Mouse (Mus musculus): ENCODE results near the gene 6430548M08Rik. TPM values are rescaled to one million over a fixed set of nuclear protein-coding genes. Genes with fewer than 3 reads are reported as not detected.

6430548M08Rik gene
- polyA plus RNA-seq, 1 experiment = 8.4 TPM

GRCm38 (mm10) chr8:120167821-120168220, 53.9 kb downstream of the 6430548M08Rik start:
- TF ChIP-seq POLR2A (IDR thresholded peaks at IDR 0.05; ENCODE audit: low read depth, low read length) (no peak), CTCF (conservative IDR thresholded peaks at IDR 0.05; ENCODE audit: insufficient read depth, insufficient read length, low read depth, low read length) (no peak)
- WGBS = 36% methylated on average over 5 of the region's 5 CpGs
- Histone ChIP-seq H3K4me3 (ENCODE audit: insufficient read depth, low read depth, low read length) (no peak overlapping the region), H3K27ac (ENCODE audit: insufficient read depth, low read depth, low read length) (no peak overlapping the region), H3K36me3 (ENCODE audit: control insufficient read depth, insufficient read depth, low read length) (no peaks in the 10 kb centered on the region), H3K4me1 (ENCODE audit: control insufficient read depth, insufficient read depth, low read length) (no peaks in the 10 kb centered on the region), H3K27me3 (replicated peaks; ENCODE audit: control insufficient read depth, insufficient read depth, low read length) (no peaks in the 10 kb centered on the region)
- no peak for DNase-seq

DNA sequence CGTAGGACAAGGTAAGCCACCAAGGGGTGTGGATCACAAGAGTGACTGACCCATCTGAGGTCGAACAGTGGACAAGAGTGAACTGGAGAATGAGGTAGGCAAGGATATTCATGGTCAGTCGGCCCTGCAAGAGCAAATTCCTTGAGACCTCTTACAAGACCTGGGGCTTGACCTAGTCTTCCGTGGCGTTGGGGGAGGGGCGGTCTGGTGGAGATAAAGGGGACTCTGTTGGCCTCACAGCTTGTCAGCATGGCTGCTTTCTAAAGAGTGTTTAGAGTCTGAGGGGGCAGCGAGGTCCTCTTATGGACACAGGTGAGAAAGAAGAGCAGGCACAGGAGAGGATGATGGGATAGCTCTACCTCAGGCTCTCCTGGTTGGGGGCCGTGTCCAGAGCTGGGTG, 55.2 kb downstream of the 6430548M08Rik start:
- H3K4me1 ChIP-seq (ENCODE audit: control insufficient read depth, insufficient read depth, low read length) = no peaks in the 10 kb centered on the region
- no peaks in the 10 kb centered on the region for H3K36me3 ChIP-seq (ENCODE audit: control insufficient read depth, insufficient read depth, low read length)
- no peak for DNase-seq
- TF ChIP-seq CTCF (conservative IDR thresholded peaks at IDR 0.05; ENCODE audit: insufficient read depth, insufficient read length, low read depth, low read length) = no peak
- TF ChIP-seq POLR2A (IDR thresholded peaks at IDR 0.05; ENCODE audit: low read depth, low read length) = no peak
- WGBS = 56% methylated on average over 8 of the region's 8 CpGs
- no peak overlapping the region for H3K4me3 ChIP-seq (ENCODE audit: insufficient read depth, low read depth, low read length)
- no peak overlapping the region for H3K27ac ChIP-seq (ENCODE audit: insufficient read depth, low read depth, low read length)
- no peaks in the 10 kb centered on the region for H3K27me3 ChIP-seq (replicated peaks; ENCODE audit: control insufficient read depth, insufficient read depth, low read length)

DNA sequence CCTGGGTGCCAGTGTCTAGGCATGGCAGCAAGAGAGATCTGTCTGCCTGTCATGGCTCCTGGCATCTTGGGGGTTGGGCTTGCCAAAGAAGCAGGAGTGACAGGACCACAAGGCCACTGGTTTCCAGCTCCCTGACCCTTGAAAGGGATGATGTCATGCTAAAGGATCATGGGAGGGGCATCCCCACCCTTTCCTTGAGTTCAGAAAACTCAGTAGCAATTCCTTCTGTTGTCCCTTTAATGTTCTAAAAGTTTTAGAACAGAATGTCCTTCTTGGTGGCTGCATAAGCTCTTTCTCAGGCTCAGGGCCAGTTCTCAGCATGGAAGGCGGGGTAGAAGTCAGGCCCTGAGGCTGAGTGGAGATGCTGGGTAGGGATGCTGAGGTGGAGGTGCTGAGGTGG, 59.2 kb downstream of the 6430548M08Rik start:
- Histone ChIP-seq H3K4me1 (ENCODE audit: control insufficient read depth, insufficient read depth, low read length) (no peaks in the 10 kb centered on the region), H3K27ac (ENCODE audit: insufficient read depth, low read depth, low read length) (no peak overlapping the region), H3K4me3 (ENCODE audit: insufficient read depth, low read depth, low read length) (no peak overlapping the region), H3K27me3 (replicated peaks; ENCODE audit: control insufficient read depth, insufficient read depth, low read length) (no peaks in the 10 kb centered on the region; the same call in 1 of the 2 replicates), H3K36me3 (ENCODE audit: control insufficient read depth, insufficient read depth, low read length) (no peaks in the 10 kb centered on the region)
- WGBS = 88% methylated on average over 1 of the region's 1 CpGs
- DNase-seq = no peak
- TF ChIP-seq POLR2A (IDR thresholded peaks at IDR 0.05; ENCODE audit: low read depth, low read length) (no peak), CTCF (conservative IDR thresholded peaks at IDR 0.05; ENCODE audit: insufficient read depth, insufficient read length, low read depth, low read length) (no peak)

GRCm38 (mm10) chr8:120174606-120175005, 60.7 kb downstream of the 6430548M08Rik start:
- no peaks in the 10 kb centered on the region for H3K36me3 ChIP-seq (ENCODE audit: control insufficient read depth, insufficient read depth, low read length)
- no peaks in the 10 kb centered on the region; the same call in 1 of the 2 replicates for H3K27me3 ChIP-seq (replicated peaks; ENCODE audit: control insufficient read depth, insufficient read depth, low read length)
- WGBS = 58% methylated on average over 18 of the region's 18 CpGs
- DNase-seq = no peak
- H3K4me3 ChIP-seq (ENCODE audit: insufficient read depth, low read depth, low read length) = no peak overlapping the region
- H3K27ac ChIP-seq (ENCODE audit: insufficient read depth, low read depth, low read length) = no peak overlapping the region
- TF ChIP-seq POLR2A (IDR thresholded peaks at IDR 0.05; ENCODE audit: low read depth, low read length) (no peak), CTCF (conservative IDR thresholded peaks at IDR 0.05; ENCODE audit: insufficient read depth, insufficient read length, low read depth, low read length) (no peak)
- no peaks in the 10 kb centered on the region for H3K4me1 ChIP-seq (ENCODE audit: control insufficient read depth, insufficient read depth, low read length)

- TF ChIP-seq CTCF (conservative IDR thresholded peaks at IDR 0.05; ENCODE audit: insufficient read depth, insufficient read length, low read depth, low read length) = no peak
- TF ChIP-seq POLR2A (IDR thresholded peaks at IDR 0.05; ENCODE audit: low read depth, low read length) = no peak
- Histone ChIP-seq H3K4me1 (ENCODE audit: control insufficient read depth, insufficient read depth, low read length) (no peaks in the 10 kb centered on the region), H3K36me3 (ENCODE audit: control insufficient read depth, insufficient read depth, low read length) (no peaks in the 10 kb centered on the region), H3K27me3 (replicated peaks; ENCODE audit: control insufficient read depth, insufficient read depth, low read length) (no peaks in the 10 kb centered on the region; the same call in 1 of the 2 replicates), H3K4me3 (ENCODE audit: insufficient read depth, low read depth, low read length) (no peak overlapping the region), H3K27ac (ENCODE audit: insufficient read depth, low read depth, low read length) (no peak overlapping the region)
- DNase-seq = no peak
- WGBS = 69% methylated on average over 4 of the region's 4 CpGs
Observed at GRCm38 (mm10) chr8:120176605-120177004, 62.7 kb downstream of the 6430548M08Rik start.

GRCm38 (mm10) chr8:120177318-120178123, 63.6 kb downstream of the 6430548M08Rik start, which contains the start of gene Fam92b:
Gene Fam92b, minus strand, starts transcription at chr8:120177466.
- Histone ChIP-seq H3K4me1 (ENCODE audit: control insufficient read depth, insufficient read depth, low read length) (no peaks in the 10 kb centered on the region), H3K27ac (ENCODE audit: insufficient read depth, low read depth, low read length) (no peak within 1 kb of the TSS), H3K4me3 (ENCODE audit: insufficient read depth, low read depth, low read length) (no peak within 1 kb of the TSS), H3K36me3 (ENCODE audit: control insufficient read depth, insufficient read depth, low read length) (no peaks in the 10 kb centered on the region), H3K27me3 (replicated peaks; ENCODE audit: control insufficient read depth, insufficient read depth, low read length) (no peaks in the 10 kb centered on the region; the same call in 1 of the 2 replicates)
- DNase-seq = no peak
- 10% methylated on average over 26 of the region's 26 CpGs for WGBS
- no peak for TF ChIP-seq POLR2A (IDR thresholded peaks at IDR 0.05; ENCODE audit: low read depth, low read length)
- TF ChIP-seq CTCF (conservative IDR thresholded peaks at IDR 0.05; ENCODE audit: insufficient read depth, insufficient read length, low read depth, low read length) = no peak

GRCm38 (mm10) chr8:120178124-120178514, 64.2 kb downstream of the 6430548M08Rik start:
- H3K4me3 ChIP-seq (ENCODE audit: insufficient read depth, low read depth, low read length) = no peak overlapping the region
- TF ChIP-seq CTCF (conservative IDR thresholded peaks at IDR 0.05; ENCODE audit: insufficient read depth, insufficient read length, low read depth, low read length) = no peak
- no peak for TF ChIP-seq POLR2A (IDR thresholded peaks at IDR 0.05; ENCODE audit: low read depth, low read length)
- no peaks in the 10 kb centered on the region for H3K4me1 ChIP-seq (ENCODE audit: control insufficient read depth, insufficient read depth, low read length)
- H3K27me3 ChIP-seq (replicated peaks; ENCODE audit: control insufficient read depth, insufficient read depth, low read length) = no peaks in the 10 kb centered on the region; the same call in 1 of the 2 replicates
- no peaks in the 10 kb centered on the region for H3K36me3 ChIP-seq (ENCODE audit: control insufficient read depth, insufficient read depth, low read length)
- 30% methylated on average over 10 of the region's 10 CpGs for WGBS
- H3K27ac ChIP-seq (ENCODE audit: insufficient read depth, low read depth, low read length) = no peak overlapping the region
- DNase-seq = no peak
